Mouse (Mus musculus) urinary bladder, adult 2 months (tissue): Measurements from ENCODE around the gene Tmem140. TPM values are rescaled to one million over a fixed set of nuclear protein-coding genes. Genes with fewer than 3 reads are reported as not detected.

Experiments
- DNase-seq: peaks from one replicate; pipeline ENCODE4 v3.0.0; 2022; ENCODE audit warnings: low spot score
- polyA plus RNA-seq: library from polyadenylated mRNA; depleted of rRNA; stranded (reverse); fragments of >200 nt; gene quantifications from 2 replicates; pipeline ENCODE4 v1.2.3, GENCODE M21; 2012; rRNA removed

Gene Tmem140
- polyA plus RNA-seq, 1 experiment = 19.8 TPM

- no peak for DNase-seq
Measured at GRCm38 (mm10) chr6:34907696-34908260, 44.8 kb downstream of the Tmem140 start.

- DNase-seq = no peak
Measured at GRCm38 (mm10) chr6:34909631-34910345, 46.8 kb downstream of the Tmem140 start.

GRCm38 (mm10) chr6:34910371-34911219 is 47.6 kb downstream of the Tmem140 start, which contains the start of gene Wdr91:
Wdr91 (minus strand) TSS chr6:34910876.
- peak; percentile 89 for DNase-seq

- DNase-seq = no peak
Measured at GRCm38 (mm10) chr6:34913341-34914040, 50.5 kb downstream of the Tmem140 start.

- DNase-seq = no peak
Measured at GRCm38 (mm10) chr6:34914462-34914861, 51.5 kb downstream of the Tmem140 start.

- DNase-seq = no peak
Measured at GRCm38 (mm10) chr6:34919146-34919545, 56.2 kb downstream of the Tmem140 start.

- no peak for DNase-seq
Measured at GRCm38 (mm10) chr6:34919956-34920355, 57.0 kb downstream of the Tmem140 start, which contains the start of gene Stra8. Stra8 (plus strand) TSS chr6:34920163.

- DNase-seq = no peak
Measured at GRCm38 (mm10) chr6:34920631-34921030, 57.7 kb downstream of the Tmem140 start.

- no peak for DNase-seq
Measured at GRCm38 (mm10) chr6:34921941-34922340, 59.0 kb downstream of the Tmem140 start.

Other genes starting within 250 kb of the Tmem140 start
- 11.2 and 13.2 TPM in 2 replicates for gene Agbl3, start 82.7 kb upstream of the Tmem140 start, polyA plus RNA-seq
- gene Cyren, start 14.9 kb downstream of the Tmem140 start, polyA plus RNA-seq = 8.1 and 9.1 TPM in 2 replicates
- gene Wdr91, start 47.7 kb downstream of the Tmem140 start, polyA plus RNA-seq = 12.7 and 13.6 TPM in 2 replicates
- gene Stra8, start 57.0 kb downstream of the Tmem140 start, polyA plus RNA-seq = not detected in 2 replicates
- 0.66 and 1.5 TPM in 2 replicates for gene Slc23a4, start 125.3 kb downstream of the Tmem140 start, polyA plus RNA-seq